Mouse (Mus musculus) c-Kit-positive CD71-negative TER-119-negative erythroid progenitor cells, embryonic 14.5 days (primary cell): ENCODE data around the gene Gm8922.
"Not testable (repeated sequence)": the region's sequence is repeated elsewhere in the genome, so short reads cannot be mapped to it uniquely, and the experiment has no call there.

Experiments
- DNase-seq: peaks from one replicate; pipeline ENCODE4 v3.0.0-alpha.2; 2013; ENCODE audit warnings: low read depth

The Gm8922 gene

DNA sequence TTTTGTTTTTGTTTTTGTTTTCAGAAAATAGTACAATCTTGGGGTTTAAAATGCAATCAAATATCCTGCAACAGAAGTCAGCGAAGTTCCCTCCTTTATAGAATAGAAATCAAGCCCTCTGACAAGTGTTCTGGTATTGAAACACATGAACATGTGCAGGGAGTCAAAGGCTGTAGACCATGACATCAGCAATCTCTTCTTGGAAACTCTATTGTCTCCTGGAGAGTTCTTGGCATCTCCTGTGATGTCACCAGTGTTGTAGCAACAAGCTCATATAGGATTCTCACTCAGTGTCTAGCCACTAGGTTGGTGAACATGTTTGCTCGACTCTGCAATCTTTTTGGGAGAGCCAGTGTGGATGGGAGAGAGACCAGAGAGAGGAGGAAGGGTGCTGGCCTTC lies at the start of gene Gm8922:
Gm8922 (plus strand) TSS at position 301 of the 400 bp plus-strand sequence.
- not testable (repeated sequence) for DNase-seq
